Mouse (Mus musculus) adrenal gland, adult 10 weeks (tissue): ENCODE measurements around the gene Olfr297. TPM values are rescaled to one million over a fixed set of nuclear protein-coding genes. Genes with fewer than 3 reads are reported as not detected.

Experiments used
- polyA plus RNA-seq: library from polyadenylated mRNA; stranded (reverse); fragments of 350-450 nt; fragmentation: Illumina TruSeq; extraction: RNeasy Lipid Tissue Mini Kit (QIAGEN cat#74804); gene quantifications from one replicate; pipeline ENCODE4 v1.2.3, GENCODE M21; 2014; ENCODE audit warnings: low read depth, low replicate concordance

The Olfr297 gene
- polyA plus RNA-seq = not detected

DNA sequence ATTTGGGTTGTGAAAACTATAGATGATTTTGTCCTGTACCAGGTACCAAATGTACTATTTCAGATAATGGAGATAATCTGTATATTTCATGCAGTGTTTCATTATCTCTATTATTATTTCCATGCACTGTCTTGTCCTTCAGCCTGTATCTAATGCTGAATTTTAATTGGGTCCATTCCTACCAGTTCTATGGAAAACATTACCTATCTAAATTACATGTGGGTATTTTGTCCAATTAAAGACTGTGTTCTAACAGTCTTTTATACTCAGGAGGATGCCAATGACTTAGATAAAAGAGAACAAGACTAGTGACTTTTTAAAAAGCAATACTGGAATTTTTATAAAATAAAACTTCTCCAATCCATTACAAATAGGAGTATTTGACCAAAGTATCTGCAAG, at the start of gene Olfr297:
TSS of gene Olfr297 (plus strand) at position 301 of the 400 bp plus-strand sequence.

DNA sequence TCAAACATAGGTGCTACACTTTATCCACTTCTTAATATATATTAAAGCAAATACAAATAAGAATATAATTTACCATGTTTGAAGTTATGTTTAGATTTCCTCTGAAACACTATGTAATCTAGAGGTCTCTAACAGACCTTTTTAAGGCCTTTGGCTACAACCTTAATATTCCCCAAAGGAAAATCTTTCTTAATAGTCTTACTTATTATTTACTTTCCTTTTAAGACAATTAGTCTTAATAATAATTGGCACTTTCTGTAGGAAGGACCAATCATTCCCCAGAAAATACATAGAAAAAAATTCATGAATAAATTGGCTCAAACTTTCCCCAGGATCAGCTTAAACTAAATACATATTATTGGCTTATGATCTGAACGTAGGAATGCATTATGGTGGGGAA, 27.4 kb upstream of the Olfr297 start, which contains the start of gene Olfr298:
TSS of gene Olfr298 (minus strand) at position 101 of the 400 bp plus-strand sequence.

Other genes with a start within 250 kb of the Olfr297 start
- gene Olfr310, start 242.8 kb upstream of the Olfr297 start, polyA plus RNA-seq = not detected
- gene Olfr309, start 206.3 kb upstream of the Olfr297 start, polyA plus RNA-seq = not detected
- not detected for gene Olfr308, start 194.3 kb upstream of the Olfr297 start, polyA plus RNA-seq
- gene Olfr307, start 182.4 kb upstream of the Olfr297 start, polyA plus RNA-seq = not detected
- gene Olfr305, start 153.0 kb upstream of the Olfr297 start, polyA plus RNA-seq = not detected
- gene Olfr304, start 133.3 kb upstream of the Olfr297 start, polyA plus RNA-seq = not detected
- not detected for gene Olfr303, start 122.2 kb upstream of the Olfr297 start, polyA plus RNA-seq
- gene Olfr301, start 116.1 kb upstream of the Olfr297 start, polyA plus RNA-seq = not detected
- not detected for gene Olfr299, start 60.0 kb upstream of the Olfr297 start, polyA plus RNA-seq
- not detected for gene Olfr298, start 27.5 kb upstream of the Olfr297 start, polyA plus RNA-seq
- gene Olfr295, start 63.9 kb downstream of the Olfr297 start, polyA plus RNA-seq = not detected
- not detected for gene Olfr294, start 96.7 kb downstream of the Olfr297 start, polyA plus RNA-seq
- not detected for gene Olfr293, start 129.1 kb downstream of the Olfr297 start, polyA plus RNA-seq
- not detected for gene Olfr292, start 168.4 kb downstream of the Olfr297 start, polyA plus RNA-seq